ENCODE assay signal across 9 mouse cellular contexts in genomic region chr11:85712860-85713813, GRCm38 (mm10).
DNase-seq lines count a peak whose midpoint lies in the region; ATAC-seq and TF ChIP-seq lines count a peak whose summit lies in the region.
"Had no signal": no experiment of that assay in that cellular context is flagged by ENCODE, and none has a peak within 500 bp of the region (broad histone marks: within the 10 kb centered on the region; RNA-seq: fewer than 3 reads in every experiment).

No protein-coding gene starts in this region.

- H3K9ac ChIP-seq in hindbrain, embryonic 13.5 days: no peak overlapping the region
- no peak overlapping the region for H3K9ac ChIP-seq in hindbrain, postnatal 0 days (replicated peaks; ENCODE audit: low read length)
- 0 out of 2 replicates have a peak overlapping the region, but pooled peaks have one; percentile 4 for H3K9ac ChIP-seq in liver, embryonic 12.5 days
- H3K9ac ChIP-seq in neural tube, embryonic 12.5 days: no peak overlapping the region

- no peak for TF ChIP-seq CTCF in hindbrain, postnatal 0 days (IDR thresholded peaks at IDR 0.05; ENCODE audit: low read depth)

- peak overlapping the region; percentile 18; the same call in 1 of the 2 replicates for H3K4me3 ChIP-seq in hindbrain, embryonic 10.5 days
- no peak overlapping the region for H3K4me3 ChIP-seq in hindbrain, embryonic 13.5 days
- no peak overlapping the region for H3K4me3 ChIP-seq in hindbrain, postnatal 0 days (ENCODE audit: low read length)
- H3K4me3 ChIP-seq in liver, embryonic 12.5 days: no peak overlapping the region
- no peak overlapping the region for H3K4me3 ChIP-seq in neural tube, embryonic 12.5 days

- peak; percentile 52 for DNase-seq in hindbrain, embryonic 10.5 days (ENCODE audit: low spot score)
- peak; percentile 15 for DNase-seq in NIH3T3 (ENCODE audit: low read depth)
- peak; percentile 67 for DNase-seq in gastrocnemius, adult 18-20 months (ENCODE audit: low spot score)
- peak; percentile 51 for DNase-seq in hindbrain, postnatal 0 days (ENCODE audit: low spot score)
- DNase-seq in T-cell, adult 2 months (ENCODE audit: low spot score): no peak

- peak overlapping the region; percentile 62; the same call in 1 of the 2 replicates for H3K27ac ChIP-seq in hindbrain, embryonic 10.5 days
- H3K27ac ChIP-seq in hindbrain, embryonic 13.5 days: no peak overlapping the region
- no peak overlapping the region for H3K27ac ChIP-seq in hindbrain, postnatal 0 days
- no peak overlapping the region for H3K27ac ChIP-seq in liver, embryonic 12.5 days
- H3K27ac ChIP-seq in neural tube, embryonic 12.5 days: no peak overlapping the region

- H3K36me3 ChIP-seq in hindbrain, embryonic 10.5 days: no peaks in the 10 kb centered on the region
- H3K36me3 ChIP-seq in hindbrain, embryonic 13.5 days: no peaks in the 10 kb centered on the region
- H3K36me3 ChIP-seq in hindbrain, postnatal 0 days (ENCODE audit: insufficient read depth, low read length): no peaks in the 10 kb centered on the region
- no peaks in the 10 kb centered on the region for H3K36me3 ChIP-seq in liver, embryonic 12.5 days
- H3K36me3 ChIP-seq in neural tube, embryonic 12.5 days: no peaks in the 10 kb centered on the region

- 58% methylated on average over 19 of the region's 19 CpGs for WGBS in hindbrain, embryonic 10.5 days
- 53% methylated on average over 19 of the region's 19 CpGs for WGBS in hindbrain, embryonic 13.5 days
- WGBS in hindbrain, postnatal 0 days: 56% methylated on average over 19 of the region's 19 CpGs
- WGBS in liver, embryonic 12.5 days (ENCODE audit: insufficient replicate concordance): 47% methylated on average over 19 of the region's 19 CpGs
- WGBS in neural tube, embryonic 12.5 days: 35% methylated on average over 19 of the region's 19 CpGs

- no peak for ATAC-seq in hindbrain, embryonic 13.5 days (ENCODE audit: low FRiP score)
- no peak for ATAC-seq in hindbrain, postnatal 0 days
- 0 out of 2 replicates have a peak, but pooled peaks have one; percentile 59 for ATAC-seq in liver, embryonic 12.5 days
- ATAC-seq in neural tube, embryonic 12.5 days (ENCODE audit: low FRiP score, low read depth): no peak; the same call in 1 of the 2 replicates
- ATAC-seq: Patski had no signal

- H3K4me1 ChIP-seq in hindbrain, embryonic 10.5 days (replicated peaks): peaks cover 49% of the 10 kb centered on the region
- H3K4me1 ChIP-seq in hindbrain, embryonic 13.5 days (replicated peaks): peaks cover 23% of the 10 kb centered on the region
- no peaks in the 10 kb centered on the region for H3K4me1 ChIP-seq in hindbrain, postnatal 0 days (ENCODE audit: insufficient read depth, low read length)
- peaks cover 11% of the 10 kb centered on the region for H3K4me1 ChIP-seq in liver, embryonic 12.5 days
- peaks cover 32% of the 10 kb centered on the region for H3K4me1 ChIP-seq in neural tube, embryonic 12.5 days

- H3K4me2 ChIP-seq in hindbrain, embryonic 13.5 days: no peak overlapping the region
- 0 out of 2 replicates have a peak overlapping the region, but pooled peaks have one; percentile 5 for H3K4me2 ChIP-seq in hindbrain, postnatal 0 days (ENCODE audit: low read depth, low read length)
- peak overlapping the region; percentile 13; the same call in 1 of the 2 replicates for H3K4me2 ChIP-seq in liver, embryonic 12.5 days
- H3K4me2 ChIP-seq in neural tube, embryonic 12.5 days (replicated peaks): peak overlapping the region; percentile 18

- H3K27me3 ChIP-seq in hindbrain, embryonic 10.5 days (ENCODE audit: insufficient read depth, poor library complexity, severe bottlenecking): peaks cover 61% of the 10 kb centered on the region
- peaks cover 19% of the 10 kb centered on the region for H3K27me3 ChIP-seq in hindbrain, embryonic 13.5 days
- no peaks in the 10 kb centered on the region for H3K27me3 ChIP-seq in hindbrain, postnatal 0 days (ENCODE audit: insufficient read depth, low read length)
- H3K27me3 ChIP-seq in liver, embryonic 12.5 days (replicated peaks): peaks cover 5% of the 10 kb centered on the region
- H3K27me3 ChIP-seq in neural tube, embryonic 12.5 days (replicated peaks): no peaks in the 10 kb centered on the region
- H3K27me3 ChIP-seq: Patski had no signal

- no peaks in the 10 kb centered on the region for H3K9me3 ChIP-seq in hindbrain, embryonic 10.5 days
- H3K9me3 ChIP-seq in hindbrain, embryonic 13.5 days: no peaks in the 10 kb centered on the region
- no peaks in the 10 kb centered on the region for H3K9me3 ChIP-seq in hindbrain, postnatal 0 days (ENCODE audit: low read length)
- H3K9me3 ChIP-seq in liver, embryonic 12.5 days (replicated peaks): no peaks in the 10 kb centered on the region
- no peaks in the 10 kb centered on the region for H3K9me3 ChIP-seq in neural tube, embryonic 12.5 days
